Mouse (Mus musculus) intestine, postnatal 0 days (tissue): ENCODE measurements at regions not wholly inside any gene's neighbourhood (a gene's known extent, or its start where the extent isn't known, plus 50 kb on each side); places are given as distances from the start of the nearest gene placed in this dataset.

ENCODE experiments used
- ATAC-seq: fragments of 200-750 bp; cut with Nextera tagmentation; 2 replicates; pipeline ENCODE4 v1.8.0; 2017; ENCODE audit warnings: mild to moderate bottlenecking, moderate TSS enrichment, moderate library complexity
- H3K27ac ChIP-seq: fragments of 300-500 bp; sonication (generic); 2 replicates; pipeline ENCODE4 v1.5.1; 2014; ENCODE audit warnings: mild to moderate bottlenecking, low read depth, low read length, moderate library complexity
- H3K27me3 ChIP-seq: fragments of 300-500 bp; sonication (generic); replicated peaks from 2 replicates; pipeline ENCODE4 v1.6.1; 2014; ENCODE audit warnings: low read length, mixed read lengths; ENCODE audit not compliant: control insufficient read depth, insufficient read depth
- H3K36me3 ChIP-seq: fragments of 300-500 bp; sonication (generic); 2 replicates; pipeline ENCODE4 v1.6.1; 2014; ENCODE audit warnings: mild to moderate bottlenecking, moderate library complexity; ENCODE audit not compliant: control insufficient read depth, insufficient read depth
- H3K4me1 ChIP-seq: fragments of 300-500 bp; sonication (generic); replicated peaks from 2 replicates; pipeline ENCODE4 v1.6.1; 2014; ENCODE audit warnings: antibody characterized with exemption, low read length, mixed read lengths; ENCODE audit not compliant: control insufficient read depth, insufficient read depth
- H3K4me2 ChIP-seq: fragments of 300-500 bp; sonication (generic); replicated peaks from 2 replicates; pipeline ENCODE4 v1.6.1; 2014; ENCODE audit warnings: low read depth, mild to moderate bottlenecking, moderate library complexity
- H3K4me3 ChIP-seq: fragments of 300-500 bp; sonication (generic); 2 replicates; pipeline ENCODE4 v1.5.1; 2014; ENCODE audit warnings: low read depth, low read length
- H3K9ac ChIP-seq: fragments of 300-500 bp; sonication (generic); 2 replicates; pipeline ENCODE4 v1.6.1; 2014; ENCODE audit warnings: mild to moderate bottlenecking, low read depth, low read length
- H3K9me3 ChIP-seq: fragments of 300-500 bp; sonication (generic); 2 replicates; pipeline ENCODE4 v1.6.1; 2016; ENCODE audit warnings: mixed run types; ENCODE audit not compliant: control insufficient read depth
- CTCF ChIP-seq: sonication (generic); IDR thresholded peaks from 2 replicates; pipeline ENCODE4 v1.5.1; 2016; ENCODE audit warnings: low read depth, mild to moderate bottlenecking, control low read depth, antibody characterized with exemption, moderate library complexity
- WGBS: fragments of 180-500 bp; shearing (Covaris S2); extraction: QIAGEN DNeasy Blood & Tissue Kit; methylation state at CpG from one replicate; pipeline ENCODE4 v1.1.7; 2014; 5-methylcytosine and 5-hydroxymethylcytosine counted together

DNA sequence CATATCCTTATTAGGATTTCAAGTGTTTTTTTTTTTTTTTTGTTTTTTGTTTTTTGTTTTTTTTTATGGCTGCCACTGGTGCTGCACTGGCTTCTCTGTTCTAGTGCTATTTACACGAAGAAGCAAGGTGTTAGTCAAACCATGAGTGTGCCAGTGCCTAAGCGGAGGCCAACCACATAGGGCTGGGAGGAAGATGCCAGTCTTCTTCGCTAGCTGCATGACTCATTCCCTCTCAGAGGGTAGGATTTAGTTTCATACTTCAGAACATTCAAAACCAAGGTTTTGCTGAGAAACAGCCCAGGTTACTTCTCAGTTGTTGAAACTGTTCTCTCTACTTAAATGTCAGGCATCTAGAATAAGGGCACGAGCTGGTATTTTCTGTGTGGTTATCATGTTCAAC, 72.6 kb downstream of the Icos start:
- ATAC-seq = no peak
- H3K4me1 ChIP-seq = no peaks in the 10 kb centered on the region
- no peaks in the 10 kb centered on the region for H3K36me3 ChIP-seq
- no peak overlapping the region for H3K27ac ChIP-seq
- 75% methylated on average over 4 of the region's 4 CpGs for WGBS
- H3K27me3 ChIP-seq = no peaks in the 10 kb centered on the region
- H3K9me3 ChIP-seq = no peaks in the 10 kb centered on the region
- H3K9ac ChIP-seq = no peak overlapping the region
- no peak overlapping the region for H3K4me3 ChIP-seq
- no peak for TF ChIP-seq CTCF
- H3K4me2 ChIP-seq = no peak overlapping the region

DNA sequence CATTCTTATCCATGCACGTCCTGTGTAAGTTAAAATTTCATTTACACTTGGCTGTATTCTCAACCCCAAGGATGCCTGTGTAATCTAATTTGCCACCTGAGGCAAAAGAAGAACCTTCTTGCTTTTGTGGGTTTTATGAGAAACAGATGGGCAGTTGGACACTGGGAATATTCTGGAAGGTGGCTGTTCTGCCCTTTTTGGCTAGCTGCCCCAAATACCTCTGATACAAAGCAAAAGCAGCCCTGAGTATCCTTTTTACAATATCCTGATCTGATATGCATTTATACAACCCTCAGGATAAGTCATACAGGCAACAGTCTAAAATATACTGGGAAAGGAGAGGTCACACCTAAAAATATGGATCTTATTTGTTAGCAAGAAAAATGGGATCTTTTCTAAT, 75.9 kb downstream of the Icos start:
- Histone ChIP-seq H3K27ac (no peak overlapping the region), H3K4me3 (no peak overlapping the region), H3K9me3 (no peaks in the 10 kb centered on the region), H3K4me1 (no peaks in the 10 kb centered on the region), H3K36me3 (no peaks in the 10 kb centered on the region), H3K9ac (no peak overlapping the region), H3K27me3 (no peaks in the 10 kb centered on the region), H3K4me2 (no peak overlapping the region)
- ATAC-seq = no peak
- 66% methylated on average over 1 of the region's 1 CpGs for WGBS
- TF ChIP-seq CTCF = no peak

GRCm38 (mm10) chr1:61054391-61054790, 76.7 kb downstream of the Icos start:
- WGBS = 90% methylated on average over 6 of the region's 6 CpGs
- no peaks in the 10 kb centered on the region for H3K4me1 ChIP-seq
- no peak for TF ChIP-seq CTCF

GRCm38 (mm10) chr1:61055176-61055575, 77.4 kb downstream of the Icos start:
- Histone ChIP-seq H3K4me3 (no peak overlapping the region), H3K36me3 (no peaks in the 10 kb centered on the region), H3K9ac (no peak overlapping the region), H3K4me1 (no peaks in the 10 kb centered on the region), H3K9me3 (no peaks in the 10 kb centered on the region), H3K4me2 (peak overlapping the region; percentile 52; the same call in 1 of the 2 replicates), H3K27ac (no peak overlapping the region), H3K27me3 (no peaks in the 10 kb centered on the region)
- peak; percentile 90 for TF ChIP-seq CTCF
- WGBS = 2% methylated on average over 8 of the region's 8 CpGs
- no peak for ATAC-seq

More at GRCm38 (mm10) chr1:61054391-61054790, 76.7 kb downstream of the Icos start:
- Histone ChIP-seq H3K9ac (no peak overlapping the region), H3K4me3 (no peak overlapping the region), H3K4me2 (no peak overlapping the region), H3K27me3 (no peaks in the 10 kb centered on the region), H3K36me3 (no peaks in the 10 kb centered on the region), H3K27ac (no peak overlapping the region), H3K9me3 (no peaks in the 10 kb centered on the region)
- no peak for ATAC-seq

GRCm38 (mm10) chr1:61059910-61060536, 82.3 kb downstream of the Icos start:
- no peak for ATAC-seq
- no peak overlapping the region for H3K9ac ChIP-seq
- no peaks in the 10 kb centered on the region for H3K9me3 ChIP-seq
- H3K27me3 ChIP-seq = no peaks in the 10 kb centered on the region
- no peak overlapping the region for H3K27ac ChIP-seq
- no peak for TF ChIP-seq CTCF
- no peak overlapping the region for H3K4me2 ChIP-seq
- H3K4me1 ChIP-seq = no peaks in the 10 kb centered on the region
- 44% methylated on average over 11 of the region's 11 CpGs for WGBS
- no peak overlapping the region for H3K4me3 ChIP-seq
- H3K36me3 ChIP-seq = no peaks in the 10 kb centered on the region

DNA sequence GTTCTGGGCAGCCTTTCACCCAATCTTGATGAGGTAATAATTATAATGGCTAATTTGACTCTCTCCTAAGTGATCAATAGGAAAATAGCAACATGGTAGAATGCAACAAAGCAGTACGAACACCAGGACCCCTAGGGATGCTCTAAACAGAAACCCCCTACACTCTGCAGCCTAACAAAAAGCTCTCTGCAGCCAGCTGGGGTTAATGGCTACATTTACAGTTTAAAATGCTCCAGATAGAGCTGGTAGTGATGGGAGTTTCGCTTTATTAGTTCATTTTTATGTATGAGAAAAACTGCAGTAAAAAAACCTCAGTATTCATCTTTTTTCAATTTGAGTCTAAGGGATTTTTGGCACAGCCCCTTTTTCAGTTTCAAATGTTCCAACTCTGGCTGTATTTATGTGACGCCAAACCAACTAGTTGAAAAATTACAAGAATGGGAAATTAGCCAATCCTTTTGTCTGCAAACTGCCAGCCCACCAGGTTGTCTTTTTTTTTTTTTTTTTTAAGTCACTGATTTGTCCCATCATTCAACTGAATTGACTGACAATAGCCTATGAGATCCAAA, 84.2 kb downstream of the Icos start:
- 82% methylated on average over 3 of the region's 3 CpGs for WGBS
- Histone ChIP-seq H3K4me2 (no peak overlapping the region), H3K9me3 (no peaks in the 10 kb centered on the region), H3K4me3 (no peak overlapping the region), H3K27me3 (no peaks in the 10 kb centered on the region), H3K4me1 (no peaks in the 10 kb centered on the region), H3K36me3 (no peaks in the 10 kb centered on the region), H3K9ac (no peak overlapping the region), H3K27ac (no peak overlapping the region)
- no peak for ATAC-seq
- TF ChIP-seq CTCF = no peak
